Mouse (Mus musculus): ENCODE data around the gene Col16a1. TPM values are rescaled to one million over a fixed set of nuclear protein-coding genes. Genes with fewer than 3 reads are reported as not detected.

Col16a1 gene
- polyA plus RNA-seq, 1 experiment from 2014 or later, result 46.2 TPM

DNA sequence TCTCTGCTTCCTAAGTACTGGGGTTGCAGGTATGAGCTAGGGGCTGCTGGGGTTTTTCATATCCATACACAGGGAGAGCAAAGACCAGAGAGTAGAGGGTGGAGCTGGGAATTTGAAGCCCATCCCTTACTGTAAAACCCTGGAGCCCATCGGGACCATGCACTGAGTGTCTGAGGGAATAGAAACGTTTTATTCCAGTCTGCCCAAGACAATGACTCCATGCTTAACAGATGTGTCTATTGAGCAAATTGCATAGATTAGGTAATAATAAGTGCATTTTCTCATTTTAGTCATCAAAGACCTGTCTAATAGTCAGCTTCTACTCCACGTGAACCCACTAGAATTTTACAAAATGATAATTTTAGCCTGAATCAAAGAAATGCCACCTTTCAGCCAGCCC is 22.9 kb downstream of the Col16a1 start:
- Histone ChIP-seq H3K9me3 (no peaks in the 10 kb centered on the region), H3K9ac (no peak overlapping the region), H3K4me1 (no peaks in the 10 kb centered on the region; the same call in 1 of the 2 replicates), H3K27me3 (no peaks in the 10 kb centered on the region), H3K4me2 (replicated peaks) (no peak overlapping the region), H3K27ac (no peak overlapping the region), H3K4me3 (no peak overlapping the region), H3K36me3 (no peaks in the 10 kb centered on the region)
- 53% methylated on average over 3 of the region's 3 CpGs for WGBS
- ATAC-seq (ENCODE audit: insufficient number of reproducible peaks, insufficient read depth, low FRiP score, low TSS enrichment), result no peak

DNA sequence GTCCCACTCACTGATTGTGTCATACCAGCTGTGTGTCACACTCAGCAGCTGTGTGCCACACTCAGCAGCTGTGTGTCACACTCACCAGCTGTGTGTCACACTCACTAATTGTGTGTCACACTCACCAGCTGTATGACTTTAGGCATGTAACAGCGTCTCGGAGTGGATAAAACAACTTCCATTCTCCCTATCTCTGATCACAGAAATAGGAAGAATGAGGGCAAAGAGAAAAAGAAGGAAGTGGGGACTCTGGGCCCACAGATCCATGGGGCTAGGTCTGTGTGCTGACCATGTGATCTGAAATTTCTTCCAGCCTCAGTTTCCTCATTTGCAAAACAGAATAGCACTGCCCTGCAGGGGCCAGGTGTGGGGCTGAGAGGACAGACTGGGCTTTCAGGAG is 24.1 kb downstream of the Col16a1 start:
- Histone ChIP-seq H3K4me2 (replicated peaks) (no peak overlapping the region), H3K4me3 (no peak overlapping the region), H3K27me3 (no peaks in the 10 kb centered on the region), H3K4me1 (no peaks in the 10 kb centered on the region), H3K9ac (no peak overlapping the region), H3K9me3 (no peaks in the 10 kb centered on the region), H3K36me3 (no peaks in the 10 kb centered on the region), H3K27ac (no peak overlapping the region)
- no peak for ATAC-seq (ENCODE audit: insufficient number of reproducible peaks, insufficient read depth, low FRiP score, low TSS enrichment)
- WGBS, result 89% methylated on average over 2 of the region's 2 CpGs

DNA sequence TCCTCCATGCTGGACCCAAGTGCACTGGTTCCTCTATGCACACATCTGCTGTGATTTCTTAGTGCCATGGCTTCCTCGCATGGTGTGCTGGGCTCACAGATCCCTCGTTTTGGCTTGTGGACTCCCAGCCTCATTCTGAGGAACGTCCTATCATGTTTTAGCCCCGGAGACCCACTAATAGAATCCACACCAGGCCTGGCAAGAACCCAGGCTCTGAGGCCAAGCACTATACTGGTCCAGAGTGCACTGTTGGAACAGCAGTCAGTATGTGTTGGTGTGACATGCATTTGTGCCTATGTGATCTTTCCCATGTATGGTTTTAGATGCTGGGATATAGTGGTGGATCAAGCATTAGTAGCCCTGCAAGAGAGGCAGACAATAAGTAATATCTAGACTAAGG is 25.7 kb downstream of the Col16a1 start:
- H3K36me3 ChIP-seq, result no peaks in the 10 kb centered on the region
- H3K27ac ChIP-seq, result no peak overlapping the region
- no peaks in the 10 kb centered on the region for H3K4me1 ChIP-seq
- no peak overlapping the region for H3K4me3 ChIP-seq
- no peak overlapping the region for H3K4me2 ChIP-seq (replicated peaks)
- H3K9ac ChIP-seq, result no peak overlapping the region
- H3K27me3 ChIP-seq, result peaks cover 8% of the 10 kb centered on the region
- ATAC-seq (ENCODE audit: insufficient number of reproducible peaks, insufficient read depth, low FRiP score, low TSS enrichment), result no peak
- no peaks in the 10 kb centered on the region for H3K9me3 ChIP-seq
- WGBS, result 70% methylated on average over 4 of the region's 4 CpGs

DNA sequence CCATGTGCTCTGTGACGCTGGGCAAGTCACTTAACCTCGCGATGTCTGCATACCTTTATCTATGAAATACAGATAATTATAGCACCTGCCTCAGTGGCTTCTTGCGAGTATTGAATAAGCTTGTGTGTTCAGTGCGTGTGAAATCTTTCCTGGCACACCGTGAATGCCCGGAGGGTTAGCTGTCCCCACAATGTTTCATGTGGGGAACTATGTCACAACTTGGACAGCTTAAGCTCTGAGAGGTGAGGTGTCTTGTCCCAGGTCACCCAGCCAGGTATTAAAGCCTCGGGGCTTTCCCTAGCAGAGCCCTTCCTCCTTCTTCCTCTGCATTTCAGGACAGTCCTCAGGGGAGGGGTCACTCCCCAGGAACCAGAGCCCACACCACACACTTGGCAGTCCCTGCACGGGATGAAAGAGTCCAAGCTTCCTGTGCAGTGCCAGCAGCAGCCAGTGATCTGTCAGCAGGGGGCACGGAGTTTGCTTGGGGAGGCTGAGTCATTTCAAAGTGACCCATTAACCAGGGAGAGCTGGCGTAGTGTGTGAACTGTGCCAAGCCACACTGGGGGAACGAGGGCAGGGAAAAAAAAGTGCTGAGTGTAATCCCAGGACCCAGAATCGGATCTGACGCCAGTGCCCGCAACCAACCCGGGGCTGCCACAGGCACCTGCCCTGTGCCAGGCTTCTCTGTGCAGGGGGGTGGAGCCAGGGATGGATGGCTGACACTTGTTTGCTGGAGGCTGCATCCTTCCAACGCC is 27.3 kb downstream of the Col16a1 start:
- no peaks in the 10 kb centered on the region for H3K9me3 ChIP-seq
- no peak overlapping the region for H3K9ac ChIP-seq
- ATAC-seq (ENCODE audit: insufficient number of reproducible peaks, insufficient read depth, low FRiP score, low TSS enrichment), result no peak
- peaks cover 16% of the 10 kb centered on the region for H3K27me3 ChIP-seq
- peaks cover 7% of the 10 kb centered on the region; the same call in 1 of the 2 replicates for H3K4me1 ChIP-seq
- H3K4me3 ChIP-seq, result no peak overlapping the region
- WGBS, result 70% methylated on average over 17 of the region's 17 CpGs
- H3K36me3 ChIP-seq, result no peaks in the 10 kb centered on the region
- H3K27ac ChIP-seq, result no peak overlapping the region
- no peak overlapping the region for H3K4me2 ChIP-seq (replicated peaks)

DNA sequence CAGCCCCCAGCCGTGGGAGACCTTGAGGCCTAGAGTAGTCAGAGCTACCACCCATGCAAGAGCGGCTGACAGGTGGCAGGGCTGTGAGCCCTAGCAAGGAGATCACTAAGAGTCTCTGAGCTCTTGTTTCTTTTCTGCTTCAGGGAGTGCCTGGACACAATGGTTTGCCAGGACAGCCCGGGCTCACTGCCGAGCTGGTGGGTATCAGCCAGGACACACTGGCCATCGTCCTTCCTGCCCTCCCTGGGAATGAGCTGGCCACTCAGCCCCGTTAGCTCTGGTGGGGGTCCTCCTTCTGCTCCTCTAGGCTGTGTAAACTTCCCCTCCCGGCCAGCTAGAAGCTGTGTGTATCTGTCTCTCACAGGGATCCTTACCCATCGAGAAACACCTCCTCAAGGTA is 29.2 kb downstream of the Col16a1 start:
- Histone ChIP-seq H3K4me1 (peaks cover 10% of the 10 kb centered on the region), H3K9ac (no peak overlapping the region), H3K27ac (no peak overlapping the region), H3K27me3 (peaks cover 18% of the 10 kb centered on the region), H3K36me3 (no peaks in the 10 kb centered on the region), H3K4me3 (no peak overlapping the region), H3K9me3 (no peaks in the 10 kb centered on the region), H3K4me2 (replicated peaks) (no peak overlapping the region)
- ATAC-seq (ENCODE audit: insufficient number of reproducible peaks, insufficient read depth, low FRiP score, low TSS enrichment), result no peak
- 50% methylated on average over 8 of the region's 8 CpGs for WGBS

DNA sequence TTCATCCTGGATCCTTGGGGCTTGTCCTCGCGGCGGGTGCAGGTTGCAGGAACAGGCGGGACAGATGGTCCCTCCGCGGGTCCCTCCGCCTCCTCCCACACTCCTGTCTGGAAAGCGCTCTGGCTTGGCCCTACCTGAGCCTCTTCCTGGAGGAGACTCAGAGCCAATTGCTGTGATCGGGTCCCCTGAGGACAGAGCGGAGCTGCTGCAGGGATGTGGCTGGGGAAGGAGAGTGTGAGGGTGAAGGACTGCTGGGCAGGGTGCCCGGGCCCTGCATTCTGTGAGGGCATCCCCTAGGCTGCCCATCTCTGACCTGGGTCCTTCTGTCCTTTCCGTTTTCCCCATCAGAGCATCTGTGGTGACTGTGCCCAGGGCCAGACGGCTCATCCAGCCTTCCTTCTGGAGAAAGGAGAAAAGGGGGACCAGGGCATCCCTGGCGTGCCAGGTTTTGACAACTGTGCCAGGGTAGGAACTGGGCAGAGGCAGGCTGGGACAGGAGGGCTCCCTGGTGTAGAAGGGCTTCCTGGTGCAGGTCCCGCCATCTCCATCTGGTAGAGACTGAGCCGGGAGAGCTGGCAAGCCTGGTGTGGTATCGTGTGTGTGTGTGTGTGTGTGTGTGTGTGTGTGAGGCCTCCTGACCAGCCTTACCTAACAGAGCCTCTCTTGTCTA is 31.3 kb downstream of the Col16a1 start:
- Histone ChIP-seq H3K4me3 (no peak overlapping the region), H3K36me3 (no peaks in the 10 kb centered on the region), H3K9ac (no peak overlapping the region), H3K4me2 (replicated peaks) (no peak overlapping the region), H3K27ac (no peak overlapping the region), H3K9me3 (no peaks in the 10 kb centered on the region), H3K27me3 (peaks cover 26% of the 10 kb centered on the region), H3K4me1 (peaks cover 15% of the 10 kb centered on the region)
- 51% methylated on average over 17 of the region's 17 CpGs for WGBS
- ATAC-seq (ENCODE audit: insufficient number of reproducible peaks, insufficient read depth, low FRiP score, low TSS enrichment), result no peak

DNA sequence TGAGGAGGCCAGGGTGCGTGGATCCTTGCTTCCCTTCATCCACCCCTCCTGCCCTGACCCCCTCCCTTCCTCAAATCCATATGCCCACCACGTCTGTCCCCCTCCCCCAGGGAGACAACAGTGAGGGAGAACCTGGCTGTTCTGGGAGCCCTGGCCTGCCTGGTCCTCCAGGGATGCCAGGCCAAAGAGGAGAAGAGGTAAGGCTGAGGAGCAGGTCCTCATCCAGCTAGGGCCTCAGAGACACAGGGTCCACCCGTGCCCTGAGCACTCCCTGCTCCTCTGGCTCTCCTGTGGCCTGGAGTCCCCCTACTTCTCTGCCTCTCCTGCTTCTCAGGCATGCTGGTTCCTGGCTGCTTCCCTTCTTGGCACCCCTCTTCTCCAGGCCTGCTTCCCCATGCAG is 31.9 kb downstream of the Col16a1 start:
- H3K27ac ChIP-seq, result no peak overlapping the region

DNA sequence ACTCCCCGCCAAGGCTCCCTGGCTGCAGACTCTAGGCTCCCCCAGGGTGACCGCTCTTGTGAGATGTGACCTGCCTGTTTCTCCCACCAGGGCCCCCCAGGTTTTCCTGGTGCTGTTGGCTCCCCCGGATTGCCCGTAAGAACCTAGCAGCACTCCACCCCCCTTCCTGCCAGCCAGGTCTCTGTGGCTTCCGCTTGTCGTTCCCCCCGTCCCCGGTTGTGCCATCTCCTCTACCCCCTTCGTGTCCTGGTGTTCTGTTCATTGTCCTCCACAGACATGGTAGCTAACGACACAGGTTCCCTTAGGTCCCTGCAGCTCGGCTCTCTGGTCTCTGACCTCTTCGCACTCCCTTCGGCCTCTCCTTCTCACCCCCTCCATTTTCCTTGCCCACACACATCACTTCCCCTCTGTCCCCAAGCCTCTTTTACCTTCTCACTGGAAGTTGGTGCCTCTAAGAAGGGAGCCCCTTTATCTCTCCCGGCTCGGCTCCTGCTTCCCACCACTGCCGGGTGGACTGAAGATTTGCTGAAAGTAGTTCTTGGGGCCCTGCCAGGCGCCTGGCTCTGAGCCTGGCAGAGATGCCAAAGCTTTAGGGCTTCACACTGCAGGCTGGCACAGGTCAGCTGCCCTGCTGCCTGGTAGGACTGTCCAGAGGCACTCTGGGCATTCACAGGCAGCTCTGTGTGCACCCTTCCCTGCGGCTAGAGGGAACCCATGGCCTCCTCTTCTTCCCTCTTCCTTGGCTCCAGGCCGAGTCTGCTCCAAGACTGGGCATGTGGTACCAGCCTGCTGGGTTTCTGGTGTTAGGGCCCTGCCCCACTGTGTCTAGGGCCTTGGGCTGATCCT is 33.9 kb downstream of the Col16a1 start:
- no peak for ATAC-seq (ENCODE audit: insufficient number of reproducible peaks, insufficient read depth, low FRiP score, low TSS enrichment)
- Histone ChIP-seq H3K4me3 (no peak overlapping the region), H3K4me2 (replicated peaks) (no peak overlapping the region), H3K9me3 (no peaks in the 10 kb centered on the region), H3K27me3 (peaks cover 31% of the 10 kb centered on the region), H3K4me1 (peaks cover 17% of the 10 kb centered on the region), H3K36me3 (no peaks in the 10 kb centered on the region), H3K9ac (no peak overlapping the region), H3K27ac (no peak overlapping the region)
- WGBS, result 74% methylated on average over 19 of the region's 19 CpGs

More for the DNA sequence above, 31.9 kb downstream of the Col16a1 start:
- no peak overlapping the region for H3K9ac ChIP-seq
- no peak overlapping the region for H3K4me2 ChIP-seq (replicated peaks)
- no peak for ATAC-seq (ENCODE audit: insufficient number of reproducible peaks, insufficient read depth, low FRiP score, low TSS enrichment)
- H3K36me3 ChIP-seq, result no peaks in the 10 kb centered on the region
- peaks cover 17% of the 10 kb centered on the region for H3K4me1 ChIP-seq
- H3K27me3 ChIP-seq, result peaks cover 26% of the 10 kb centered on the region
- 52% methylated on average over 3 of the region's 3 CpGs for WGBS
- H3K9me3 ChIP-seq, result no peaks in the 10 kb centered on the region
- H3K4me3 ChIP-seq, result no peak overlapping the region

DNA sequence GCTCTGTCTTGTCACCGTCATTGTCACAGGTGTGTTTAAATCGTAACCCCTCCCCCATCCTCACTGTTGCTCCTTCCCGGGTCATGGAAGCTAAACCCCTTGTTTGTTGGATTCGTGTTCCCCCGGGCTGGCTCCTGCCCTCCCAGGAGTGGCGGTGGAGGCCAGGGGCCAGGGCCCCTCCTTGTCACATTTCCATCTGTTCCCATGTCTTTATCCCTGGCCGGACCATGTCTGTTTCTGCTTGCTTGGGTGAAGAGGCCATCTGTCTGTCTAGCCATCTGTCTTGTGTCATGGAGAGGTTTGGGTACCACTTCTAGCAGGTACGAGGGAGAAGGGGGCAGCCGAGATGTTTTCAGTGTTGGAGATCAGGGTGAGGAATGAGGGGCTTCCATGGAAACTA is 34.6 kb downstream of the Col16a1 start:
- Histone ChIP-seq H3K27ac (no peak overlapping the region), H3K4me1 (peaks cover 17% of the 10 kb centered on the region), H3K27me3 (peaks cover 30% of the 10 kb centered on the region), H3K9ac (no peak overlapping the region), H3K4me3 (no peak overlapping the region), H3K36me3 (no peaks in the 10 kb centered on the region), H3K4me2 (replicated peaks) (no peak overlapping the region), H3K9me3 (no peaks in the 10 kb centered on the region)
- ATAC-seq (ENCODE audit: insufficient number of reproducible peaks, insufficient read depth, low FRiP score, low TSS enrichment), result no peak
- WGBS, result 52% methylated on average over 9 of the region's 9 CpGs

DNA sequence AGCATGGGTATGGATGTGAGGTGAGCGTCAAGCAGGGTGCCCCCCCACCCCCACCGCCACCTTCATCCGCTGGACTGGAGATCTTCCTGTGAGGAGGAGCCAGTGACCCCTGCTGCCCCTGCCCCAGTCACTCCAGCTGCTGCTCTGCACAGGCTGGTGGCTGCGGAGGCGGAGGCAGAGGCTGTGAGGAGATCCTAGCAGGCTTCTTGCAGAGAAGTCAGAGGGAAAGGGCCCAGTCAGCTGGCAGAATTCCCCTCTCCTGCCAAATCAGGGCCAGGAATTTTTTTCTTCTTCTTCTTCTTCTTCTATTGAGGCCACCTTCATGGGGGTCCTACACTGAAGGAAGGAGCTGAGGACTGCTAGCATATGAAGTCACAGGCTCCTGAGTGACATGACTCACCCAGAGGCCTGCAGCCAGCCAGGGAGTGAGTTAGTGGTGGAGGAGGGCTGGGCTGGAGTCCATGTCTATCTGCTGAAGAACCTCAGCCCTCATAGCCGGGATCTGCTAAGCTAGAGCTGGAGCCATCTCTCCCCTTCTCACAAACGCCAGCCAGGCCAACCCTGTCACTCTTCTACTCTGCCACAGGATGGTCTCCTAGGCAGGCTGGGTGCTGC is 36.8 kb downstream of the Col16a1 start:
- H3K9ac ChIP-seq, result no peak overlapping the region
- no peak overlapping the region for H3K4me2 ChIP-seq (replicated peaks)
- no peak overlapping the region for H3K4me3 ChIP-seq
- H3K27me3 ChIP-seq, result peaks cover 25% of the 10 kb centered on the region
- no peak overlapping the region for H3K27ac ChIP-seq
- WGBS, result 52% methylated on average over 7 of the region's 7 CpGs
- H3K4me1 ChIP-seq, result peaks cover 13% of the 10 kb centered on the region
- no peak for ATAC-seq (ENCODE audit: insufficient number of reproducible peaks, insufficient read depth, low FRiP score, low TSS enrichment)
- H3K9me3 ChIP-seq, result no peaks in the 10 kb centered on the region
- no peaks in the 10 kb centered on the region for H3K36me3 ChIP-seq

DNA sequence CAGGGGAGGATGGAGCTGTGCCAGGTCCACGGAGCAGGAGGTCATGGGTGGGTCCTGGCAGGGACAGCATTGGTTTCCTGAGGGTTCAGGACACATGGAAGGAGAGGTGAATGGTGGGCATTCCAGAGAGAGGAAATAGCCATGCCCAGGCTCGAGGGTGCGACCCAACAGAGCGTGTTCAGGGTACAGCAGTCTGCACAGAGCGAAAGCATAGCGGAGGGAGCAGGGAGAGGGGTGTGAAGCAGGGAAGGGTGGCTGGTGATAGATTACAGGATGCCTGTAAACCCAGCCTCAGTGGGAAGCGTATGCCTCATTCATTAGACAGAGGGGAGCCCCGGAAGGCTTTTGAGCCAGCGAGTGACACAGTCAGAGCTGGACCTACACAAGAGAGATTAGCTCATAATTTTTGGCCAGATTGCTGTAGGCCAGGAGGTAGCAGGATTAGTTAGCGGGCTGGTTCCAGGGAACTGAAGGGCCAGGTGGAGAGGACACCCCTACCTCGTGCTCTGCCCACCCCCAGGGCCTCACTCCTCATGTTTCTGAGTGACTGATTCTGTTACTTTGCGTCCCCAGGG is 37.7 kb downstream of the Col16a1 start:
- no peak for ATAC-seq (ENCODE audit: insufficient number of reproducible peaks, insufficient read depth, low FRiP score, low TSS enrichment)
- Histone ChIP-seq H3K9me3 (no peaks in the 10 kb centered on the region), H3K9ac (no peak overlapping the region), H3K27me3 (peaks cover 24% of the 10 kb centered on the region), H3K4me3 (no peak overlapping the region), H3K27ac (no peak overlapping the region), H3K36me3 (no peaks in the 10 kb centered on the region), H3K4me2 (replicated peaks) (no peak overlapping the region), H3K4me1 (peaks cover 10% of the 10 kb centered on the region)
- 70% methylated on average over 12 of the region's 12 CpGs for WGBS

Data from embryonic facial prominence, embryonic 12.5 days (tissue).